Mouse (Mus musculus) forebrain, postnatal 0 days (tissue): Measurements from ENCODE around the gene Pitpnc1. TPM values are rescaled to one million over a fixed set of nuclear protein-coding genes. Genes with fewer than 3 reads are reported as not detected.

Source experiments
- ATAC-seq: fragments of 200-750 bp; cut with Nextera tagmentation; 2 replicates; pipeline ENCODE4 v1.8.0; 2017; ENCODE audit warnings: mild to moderate bottlenecking, moderate library complexity
- DNase-seq: peaks from one replicate; pipeline ENCODE4 v3.0.0-alpha.2; 2015
- H3K27ac ChIP-seq: fragments of 300-500 bp; sonication (generic); 2 replicates; pipeline ENCODE4 v1.5.1; 2014; ENCODE audit warnings: low read depth, mild to moderate bottlenecking, antibody characterized with exemption, low read length, moderate library complexity, mixed read lengths
- H3K27me3 ChIP-seq: fragments of 300-500 bp; sonication (generic); 2 replicates; pipeline ENCODE4 v1.6.1; 2014; ENCODE audit warnings: mild to moderate bottlenecking, low read length, mixed read lengths; ENCODE audit not compliant: insufficient read depth
- H3K36me3 ChIP-seq: fragments of 300-500 bp; sonication (generic); 2 replicates; pipeline ENCODE4 v1.6.1; 2014; ENCODE audit warnings: mild to moderate bottlenecking, moderate library complexity; ENCODE audit not compliant: insufficient read depth
- H3K4me1 ChIP-seq: fragments of 300-500 bp; sonication (generic); 2 replicates; pipeline ENCODE4 v1.6.1; 2014; ENCODE audit warnings: antibody characterized with exemption; ENCODE audit not compliant: insufficient read depth
- H3K4me2 ChIP-seq: fragments of 300-500 bp; sonication (generic); 2 replicates; pipeline ENCODE4 v1.6.1; 2014; ENCODE audit warnings: low read depth, mild to moderate bottlenecking, moderate library complexity
- H3K4me3 ChIP-seq: fragments of 300-500 bp; sonication (generic); 2 replicates; pipeline ENCODE4 v1.5.1; 2014; ENCODE audit warnings: low read depth, low read length, mixed read lengths
- H3K9ac ChIP-seq: fragments of 300-500 bp; sonication (generic); 2 replicates; pipeline ENCODE4 v1.6.1; 2014; ENCODE audit warnings: mild to moderate bottlenecking
- H3K9me3 ChIP-seq: fragments of 300-500 bp; sonication (generic); 2 replicates; pipeline ENCODE4 v1.6.1; 2016; ENCODE audit warnings: low read length
- CTCF ChIP-seq: sonication (generic); IDR thresholded peaks from 2 replicates; pipeline ENCODE4 v1.5.1; 2016; ENCODE audit warnings: antibody characterized with exemption, control low read depth, low read depth
- WGBS: fragments of 180-500 bp; shearing (Covaris S2); extraction: QIAGEN DNeasy Blood & Tissue Kit; methylation state at CpG from one replicate; pipeline ENCODE4 v1.1.7; 2014; 5-methylcytosine and 5-hydroxymethylcytosine counted together
- polyA plus RNA-seq: library from polyadenylated mRNA; unstranded; fragments of >200 nt; fragmentation: Nextera tagmentation; extraction: Ambion mirVana; gene quantifications from 2 replicates; pipeline ENCODE4 v1.2.1, GENCODE M21; 2015
- total RNA-seq: library from RNA; depleted of rRNA; stranded (reverse); fragments of >200 nt; gene quantifications from 2 replicates; pipeline ENCODE4 v1.2.3, GENCODE M21; 2014

Gene Pitpnc1
- total and polyA plus RNA-seq, 2 experiments from 2014 or later: 47.6 to 49.1 TPM

DNA sequence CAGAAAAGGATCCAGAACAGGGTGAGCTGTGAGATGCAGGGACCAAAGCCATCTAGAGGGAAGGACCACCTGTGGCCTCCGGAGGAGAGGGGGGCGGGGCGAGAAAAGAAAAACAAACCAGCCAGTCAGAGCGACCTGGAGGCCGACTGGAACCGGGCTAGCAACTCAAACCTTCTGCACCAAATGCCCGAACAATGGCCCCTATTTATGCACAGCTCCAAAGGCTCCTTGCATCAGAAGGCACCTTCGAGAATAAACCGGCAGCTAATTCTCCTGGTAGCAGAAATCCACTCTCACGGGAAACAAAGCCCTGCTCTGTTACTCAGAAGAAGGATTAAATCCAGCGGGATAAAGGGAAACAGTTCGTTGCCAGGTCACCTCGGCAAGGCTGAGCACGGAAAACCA lies 57.2 kb downstream of the Pitpnc1 start:
- H3K9ac ChIP-seq: peak overlapping the region; percentile 29; the same call in 1 of the 2 replicates
- H3K27ac ChIP-seq: peak overlapping the region; percentile 46
- H3K4me3 ChIP-seq: peak overlapping the region; percentile 6; the same call in 1 of the 2 replicates
- DNase-seq (peak; percentile 66), ATAC-seq (peak; percentile 74)
- H3K4me2 ChIP-seq: peak overlapping the region; percentile 42
- H3K9me3 ChIP-seq: no peaks in the 10 kb centered on the region
- no peak for TF ChIP-seq CTCF
- 2% methylated on average over 14 of the region's 14 CpGs for WGBS
- no peaks in the 10 kb centered on the region for H3K27me3 ChIP-seq
- peaks cover 30% of the 10 kb centered on the region for H3K4me1 ChIP-seq
- H3K36me3 ChIP-seq: no peaks in the 10 kb centered on the region

DNA sequence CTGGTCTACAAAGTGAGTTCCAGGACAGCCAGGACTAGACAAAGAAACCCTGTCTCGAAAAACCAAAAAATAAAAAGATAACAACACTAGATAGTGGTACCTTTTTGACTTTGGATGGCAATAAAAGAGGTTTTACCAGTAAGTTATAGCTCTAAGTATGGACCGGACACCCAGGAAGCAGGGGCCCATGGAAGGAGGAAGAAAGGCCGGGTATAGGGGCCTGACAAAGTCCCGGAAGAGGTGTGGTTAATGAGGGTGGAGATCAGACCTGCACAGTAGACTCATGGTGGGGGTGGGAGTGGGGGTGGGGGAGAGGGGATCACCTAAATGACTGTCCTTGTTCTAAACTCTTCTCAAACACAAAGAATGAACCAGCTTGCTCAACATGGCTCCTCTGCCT lies 58.4 kb downstream of the Pitpnc1 start:
- no peak overlapping the region for H3K4me2 ChIP-seq
- TF ChIP-seq CTCF: no peak
- ATAC-seq (no peak), DNase-seq (no peak)
- H3K36me3 ChIP-seq: no peaks in the 10 kb centered on the region
- WGBS: 85% methylated on average over 4 of the region's 4 CpGs
- no peaks in the 10 kb centered on the region for H3K9me3 ChIP-seq
- H3K4me1 ChIP-seq: peaks cover 30% of the 10 kb centered on the region
- no peak overlapping the region for H3K9ac ChIP-seq
- no peak overlapping the region for H3K4me3 ChIP-seq
- H3K27ac ChIP-seq: no peak overlapping the region
- no peaks in the 10 kb centered on the region for H3K27me3 ChIP-seq

DNA sequence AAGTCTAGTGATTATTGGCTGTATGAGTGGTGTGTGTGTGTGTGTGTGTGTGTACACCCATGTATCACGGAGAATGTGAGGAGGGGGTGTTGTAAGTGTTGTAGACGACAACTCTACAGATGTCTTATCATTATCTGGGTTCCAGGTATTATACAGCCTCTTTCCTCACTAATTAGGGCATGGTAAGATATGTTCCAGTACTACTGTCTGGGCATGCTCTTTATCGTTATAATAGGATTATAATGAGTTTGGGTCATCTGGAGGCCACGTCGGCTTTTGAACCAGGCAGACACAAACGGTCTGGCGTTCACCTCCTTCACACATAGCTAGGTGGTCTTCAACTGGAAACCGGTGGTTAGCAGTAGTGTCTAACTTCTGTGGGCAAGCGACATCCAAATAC lies 58.9 kb downstream of the Pitpnc1 start:
- Histone ChIP-seq H3K27ac (no peak overlapping the region), H3K36me3 (no peaks in the 10 kb centered on the region), H3K4me3 (no peak overlapping the region), H3K4me2 (no peak overlapping the region), H3K9me3 (no peaks in the 10 kb centered on the region), H3K9ac (no peak overlapping the region), H3K4me1 (peaks cover 30% of the 10 kb centered on the region), H3K27me3 (no peaks in the 10 kb centered on the region)
- ATAC-seq: no peak
- TF ChIP-seq CTCF: no peak
- DNase-seq: no peak
- 57% methylated on average over 9 of the region's 9 CpGs for WGBS

DNA sequence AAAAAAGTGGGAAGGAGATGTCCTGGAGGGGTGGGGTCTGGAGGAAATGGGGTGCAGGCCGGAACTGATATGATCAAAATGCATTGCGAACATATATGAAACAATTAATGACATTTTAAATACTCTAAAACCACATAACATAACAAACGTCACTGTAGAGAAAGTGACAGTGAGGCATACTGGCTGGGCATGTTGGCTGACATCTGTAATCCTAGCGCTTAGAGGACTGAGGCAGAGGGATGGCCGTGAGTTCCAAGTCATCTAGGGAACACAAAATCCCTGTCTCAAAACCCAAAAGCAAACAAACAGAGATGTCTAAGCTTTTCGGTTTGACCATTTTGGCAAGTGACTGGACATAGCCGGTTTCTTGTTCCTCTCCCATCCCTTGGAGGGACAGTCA lies 59.7 kb downstream of the Pitpnc1 start:
- H3K9ac ChIP-seq: no peak overlapping the region
- ATAC-seq (no peak), DNase-seq (no peak)
- WGBS: 77% methylated on average over 7 of the region's 7 CpGs
- H3K4me1 ChIP-seq: peaks cover 24% of the 10 kb centered on the region
- TF ChIP-seq CTCF: no peak
- H3K9me3 ChIP-seq: no peaks in the 10 kb centered on the region
- H3K27ac ChIP-seq: no peak overlapping the region
- no peaks in the 10 kb centered on the region for H3K27me3 ChIP-seq
- no peak overlapping the region for H3K4me3 ChIP-seq
- H3K4me2 ChIP-seq: no peak overlapping the region
- no peaks in the 10 kb centered on the region for H3K36me3 ChIP-seq

DNA sequence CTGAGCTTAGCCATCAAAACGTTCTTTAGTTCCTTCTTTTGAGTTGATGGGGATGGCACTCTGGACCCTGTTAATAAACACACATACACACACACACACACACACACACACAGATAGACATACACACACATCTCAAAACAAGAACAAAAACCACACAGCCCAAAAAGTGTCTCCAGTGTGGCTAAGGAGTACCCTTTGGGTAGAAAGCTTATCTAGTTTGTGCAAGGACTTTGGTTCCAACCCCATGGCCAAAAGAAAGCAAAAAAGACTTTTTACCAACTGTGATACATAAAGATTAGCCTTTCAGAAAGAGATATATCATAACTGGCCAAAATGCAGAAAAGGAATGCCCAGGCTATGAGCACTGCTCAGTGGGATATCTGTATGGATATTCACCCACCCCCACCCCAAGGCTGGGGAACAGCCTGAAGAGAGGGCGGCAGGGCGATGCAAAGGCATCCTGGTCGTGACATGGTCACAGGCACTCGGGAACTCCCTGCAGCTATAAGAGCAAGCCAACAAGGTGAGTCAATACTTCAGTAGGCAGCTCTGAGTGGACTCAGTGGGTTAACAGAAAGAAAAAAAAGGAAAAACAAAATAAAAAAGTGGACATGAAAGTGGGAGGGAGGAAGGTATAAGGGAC lies 60.3 kb downstream of the Pitpnc1 start:
- no peak for TF ChIP-seq CTCF
- H3K9me3 ChIP-seq: no peaks in the 10 kb centered on the region
- no peak overlapping the region for H3K4me3 ChIP-seq
- peaks cover 18% of the 10 kb centered on the region; the same call in 1 of the 2 replicates for H3K4me1 ChIP-seq
- no peak overlapping the region for H3K9ac ChIP-seq
- DNase-seq (no peak), ATAC-seq (no peak)
- no peaks in the 10 kb centered on the region for H3K27me3 ChIP-seq
- whole genome bisulfite sequencing: 71% methylated on average over 5 of the region's 5 CpGs
- H3K27ac ChIP-seq: no peak overlapping the region
- no peaks in the 10 kb centered on the region for H3K36me3 ChIP-seq
- H3K4me2 ChIP-seq: no peak overlapping the region

DNA sequence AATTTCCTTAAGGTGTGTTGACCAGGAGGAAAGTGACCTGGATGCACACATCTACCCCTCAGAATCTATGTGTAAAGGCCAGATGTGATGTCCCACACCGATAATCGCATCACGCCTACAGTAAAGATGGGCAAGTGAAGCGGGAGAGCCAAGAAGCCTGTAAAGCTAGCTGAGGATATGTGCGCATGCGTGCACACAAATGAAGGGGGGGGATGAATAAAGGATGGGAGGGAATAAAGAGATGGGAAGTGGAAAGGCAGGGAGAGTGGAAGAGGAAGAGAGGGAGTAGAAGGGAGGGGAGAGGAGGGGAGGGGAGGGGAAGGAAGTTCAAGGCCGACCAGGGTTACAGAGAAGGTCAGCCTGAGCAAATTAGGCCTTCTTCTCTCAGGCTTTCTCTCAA lies 61.6 kb downstream of the Pitpnc1 start:
- Histone ChIP-seq H3K36me3 (no peaks in the 10 kb centered on the region), H3K4me1 (peaks cover 8% of the 10 kb centered on the region; the same call in 1 of the 2 replicates), H3K9me3 (no peaks in the 10 kb centered on the region), H3K4me3 (no peak overlapping the region), H3K4me2 (no peak overlapping the region), H3K27me3 (no peaks in the 10 kb centered on the region), H3K9ac (no peak overlapping the region), H3K27ac (no peak overlapping the region)
- ATAC-seq (no peak), DNase-seq (no peak)
- 95% methylated on average over 7 of the region's 7 CpGs for WGBS
- TF ChIP-seq CTCF: no peak

DNA sequence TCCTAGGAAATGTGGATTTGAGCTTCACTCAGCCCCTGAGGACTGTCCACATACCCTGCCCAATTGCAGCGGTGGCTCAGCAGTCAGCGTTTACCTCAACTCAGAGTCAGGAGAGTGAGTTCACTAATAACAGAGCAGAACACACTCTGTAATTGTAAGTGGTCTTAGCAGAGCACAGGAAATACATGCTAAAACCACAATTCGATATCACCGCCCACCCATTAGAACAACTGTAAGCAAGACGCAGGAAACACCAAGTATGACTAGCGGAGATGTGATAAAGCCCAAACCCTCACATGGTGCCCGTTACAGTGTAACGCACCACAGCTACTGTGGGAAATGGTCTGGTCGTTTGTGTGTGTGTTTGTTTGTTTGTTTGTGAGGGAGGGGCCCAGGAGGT lies 62.8 kb downstream of the Pitpnc1 start:
- Histone ChIP-seq H3K9ac (no peak overlapping the region), H3K9me3 (no peaks in the 10 kb centered on the region), H3K4me2 (no peak overlapping the region), H3K36me3 (no peaks in the 10 kb centered on the region), H3K27ac (no peak overlapping the region), H3K4me1 (peaks cover 3% of the 10 kb centered on the region; the same call in 1 of the 2 replicates), H3K27me3 (no peaks in the 10 kb centered on the region), H3K4me3 (no peak overlapping the region)
- TF ChIP-seq CTCF: no peak
- ATAC-seq: no peak
- 90% methylated on average over 9 of the region's 9 CpGs for WGBS
- no peak for DNase-seq
